Mouse (Mus musculus) embryonic fibroblast, embryonic 13.5 days (primary cell): ENCODE measurements around the gene Kcne4.

Source experiments
- CTCF ChIP-seq: IDR thresholded peaks from 2 replicates; pipeline ENCODE4 v1.5.1; 2011; ENCODE audit warnings: mild to moderate bottlenecking, control low read depth, low read length, moderate library complexity, borderline replicate concordance; ENCODE audit not compliant: insufficient read depth
- POLR2A ChIP-seq: IDR thresholded peaks from 2 replicates; pipeline ENCODE4 v1.6.1; 2011; ENCODE audit warnings: low read depth, mild to moderate bottlenecking, control low read depth, low read length, moderate library complexity

- TF ChIP-seq POLR2A (no peak), CTCF (no peak)
These were observed 1.2 kb downstream of the Kcne4 start for GRCm38 (mm10) chr1:78817756-78818155.
